Mouse (Mus musculus) hematopoietic stem cell, adult 5-6 weeks (primary cell): ENCODE measurements at regions not wholly inside any gene's neighbourhood (a gene's known extent, or its start where the extent isn't known, plus 50 kb on each side); places are given as distances from the start of the nearest gene placed in this dataset.
"Not testable (repeated sequence)": the region's sequence is repeated elsewhere in the genome, so short reads cannot be mapped to it uniquely, and the experiment has no call there.

ENCODE experiments used
- ATAC-seq, 2 experiments: fragments of 125-278 bp in 1 of 2; replicated peaks in 1 of 2; 2 replicates each; pipeline ENCODE4 v1.8.0; 2016 to 2017; ENCODE audit warnings: inconsistent platforms in 2 of 2, mild to moderate bottlenecking in 2 of 2, moderate number of reproducible peaks in 2 of 2, low read depth in 1 of 2, moderate TSS enrichment in 1 of 2; ENCODE audit not compliant: low FRiP score in 2 of 2, poor library complexity in 2 of 2, severe bottlenecking in 2 of 2, insufficient read depth in 1 of 2, low TSS enrichment in 1 of 2

DNA sequence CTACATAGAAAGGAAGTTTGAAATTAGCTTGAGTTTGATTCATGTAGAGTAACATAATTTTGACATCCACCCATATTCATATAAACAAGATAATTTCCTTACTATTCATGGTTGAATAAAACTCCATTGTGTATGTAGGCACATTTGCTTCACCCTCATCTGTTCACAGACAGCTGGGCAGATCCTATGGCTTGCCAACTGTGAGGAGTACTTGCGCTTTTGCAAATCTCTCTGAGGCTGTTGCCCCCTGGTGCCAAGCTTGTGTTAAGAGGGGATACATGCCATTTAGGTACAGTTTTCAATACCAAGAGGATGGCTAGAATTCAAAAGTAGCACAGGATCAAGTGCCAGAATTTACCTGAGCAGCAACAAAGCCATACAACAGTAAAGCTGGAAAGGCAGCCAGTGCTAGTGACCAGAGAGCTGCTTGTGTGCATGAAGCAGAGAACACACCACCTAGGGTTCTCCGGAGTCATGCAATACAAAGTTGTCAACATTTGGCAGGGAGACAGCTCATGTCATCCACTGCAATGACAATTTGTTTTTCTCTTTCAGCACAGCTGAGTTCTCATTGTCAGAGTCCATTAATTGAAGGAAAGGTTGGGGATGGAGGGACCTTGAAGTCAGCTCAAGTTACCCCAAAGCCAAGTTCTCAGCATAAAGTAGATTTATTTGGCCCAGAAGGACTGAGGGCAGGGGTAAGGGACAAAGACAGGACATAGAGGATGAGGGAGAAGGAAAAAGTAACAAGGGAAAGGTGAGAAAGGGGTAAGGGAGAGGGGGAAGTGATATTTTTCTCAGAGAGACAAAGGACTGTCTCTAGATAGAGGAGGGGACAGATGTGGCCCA, 321.6 kb upstream of the Cwc22 start:
- no peak for ATAC-seq

DNA sequence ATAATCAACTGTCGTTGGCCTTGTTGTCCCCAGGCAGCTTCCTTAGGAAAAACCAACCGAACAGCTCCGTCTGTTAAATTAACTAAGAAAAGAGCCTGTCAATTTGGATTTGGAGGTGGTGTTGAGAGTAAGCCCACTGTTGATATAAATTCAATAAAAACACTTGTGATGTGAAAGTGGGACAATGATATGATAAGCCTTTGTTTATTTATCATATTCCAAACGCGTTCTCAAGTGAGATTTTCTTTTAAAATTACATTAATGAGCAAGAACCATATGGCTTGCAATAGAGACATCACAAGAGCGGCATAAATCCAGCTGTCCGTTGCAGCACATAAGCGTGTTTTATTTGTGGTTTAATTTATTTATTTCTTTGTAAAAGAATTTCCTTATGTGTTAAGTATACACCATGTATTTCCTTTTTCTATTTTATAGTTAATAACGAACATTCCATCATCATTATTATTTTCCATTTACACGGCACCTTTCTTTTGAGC, 307.5 kb upstream of the Cwc22 start:
- ATAC-seq, result no peak

DNA sequence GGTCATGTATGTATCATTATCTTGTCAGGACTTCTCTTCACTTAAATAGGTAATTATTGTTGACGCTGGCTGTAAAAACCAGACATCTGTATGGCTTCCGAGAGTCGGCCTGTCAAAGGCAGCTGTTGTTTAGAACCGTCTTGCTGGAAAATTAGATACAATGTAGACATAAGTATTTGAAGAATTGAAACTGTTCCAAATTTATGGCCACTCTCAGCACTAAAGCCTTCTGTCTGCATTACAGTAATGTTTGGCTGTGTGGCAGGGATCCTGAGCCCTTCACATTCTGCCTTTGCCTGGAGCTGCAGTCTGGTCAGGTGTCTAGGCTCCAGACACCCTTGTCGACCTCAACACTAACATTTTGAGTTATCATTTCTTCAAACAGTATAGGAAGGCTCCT, 300.2 kb upstream of the Cwc22 start:
- no peak for ATAC-seq

- no peak for ATAC-seq
Observed at GRCm38 (mm10) chr2:78240299-78240698, 294.1 kb upstream of the Cwc22 start.

- not testable (repeated sequence) for ATAC-seq
Observed at GRCm38 (mm10) chr2:78225383-78226100, 279.4 kb upstream of the Cwc22 start.

- ATAC-seq, result no peak
Observed at GRCm38 (mm10) chr2:78214469-78214868, 268.3 kb upstream of the Cwc22 start.

DNA sequence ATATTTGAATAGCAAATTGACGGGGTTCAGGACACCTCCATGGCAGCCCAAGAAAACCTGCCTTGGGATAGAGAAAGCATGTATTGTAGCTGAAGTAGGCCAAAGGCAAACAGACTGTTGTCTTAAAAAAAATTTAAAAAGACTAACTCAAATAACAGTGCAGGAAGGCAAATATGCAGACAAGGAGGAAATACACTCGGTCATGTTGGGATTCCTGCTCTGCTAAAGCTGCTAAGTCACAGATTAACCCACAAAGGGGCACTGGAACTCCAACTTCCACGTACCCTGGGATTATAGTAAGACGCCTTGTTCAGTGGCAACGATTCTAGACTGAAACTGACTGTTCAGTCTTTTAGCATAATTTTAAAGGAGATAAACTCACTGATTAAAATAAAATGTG, 258.9 kb upstream of the Cwc22 start:
- no peak for ATAC-seq

DNA sequence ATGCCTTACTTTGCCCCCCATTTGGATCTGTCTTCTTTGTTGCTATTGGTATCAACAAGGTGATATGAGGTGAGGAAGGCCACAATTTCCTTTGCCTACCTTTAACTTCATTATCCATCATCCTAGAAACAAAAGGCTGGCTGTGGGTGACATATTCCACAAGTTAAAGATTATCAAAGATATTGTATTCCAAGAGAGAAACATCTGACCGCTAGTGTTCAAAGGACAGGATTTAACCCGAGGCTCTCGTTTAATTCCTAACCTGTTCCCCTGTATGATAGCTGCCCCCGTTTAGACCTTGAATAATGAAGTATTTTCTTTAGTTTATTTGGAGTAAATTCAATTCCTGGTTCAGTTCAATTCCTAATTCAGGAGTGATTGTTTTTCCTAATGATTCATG, 249.8 kb upstream of the Cwc22 start:
- no peak for ATAC-seq

- no peak for ATAC-seq
Observed at GRCm38 (mm10) chr2:78189620-78190019, 243.4 kb upstream of the Cwc22 start.

DNA sequence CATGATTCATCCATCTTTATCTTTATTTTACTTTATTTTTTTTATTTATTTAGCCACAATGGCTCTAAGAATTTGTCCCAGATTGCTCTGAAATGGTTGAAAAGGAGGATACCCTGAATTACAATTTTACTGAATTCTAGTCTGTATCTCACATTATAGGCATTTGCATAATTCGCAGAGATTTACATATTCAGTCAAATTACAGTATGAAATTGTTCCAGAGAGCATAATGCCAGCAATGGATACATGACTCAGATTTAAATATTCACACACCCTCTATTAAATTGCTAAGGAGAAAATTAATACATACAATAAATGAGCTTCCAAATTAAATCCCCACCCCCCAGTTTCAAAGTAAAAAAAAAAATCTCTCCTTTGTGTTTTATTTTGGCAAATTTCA, 238.8 kb upstream of the Cwc22 start:
- ATAC-seq, result no peak

GRCm38 (mm10) chr2:78173784-78174183, 227.6 kb upstream of the Cwc22 start:
- ATAC-seq, result no peak

DNA sequence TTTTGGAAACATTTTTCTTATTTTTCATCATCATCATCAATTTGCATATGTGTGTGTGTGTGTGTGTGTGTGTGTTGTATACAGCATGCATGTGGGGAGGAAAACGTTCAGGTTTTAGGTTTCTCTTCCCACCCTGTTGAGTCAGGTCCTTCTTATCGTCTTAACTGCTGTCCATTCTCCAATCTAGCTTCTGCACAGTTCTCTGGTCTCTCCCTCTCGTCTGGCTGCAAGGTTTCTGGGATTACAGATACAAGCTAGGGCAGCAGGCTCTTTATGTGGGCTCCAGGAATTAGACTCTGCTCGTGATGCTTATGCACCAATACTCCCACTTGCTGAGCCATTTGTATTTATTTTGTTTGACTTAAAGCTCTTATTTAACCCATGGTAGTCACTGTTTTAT, 226.6 kb upstream of the Cwc22 start:
- ATAC-seq, result no peak

- no peak for ATAC-seq
Observed at GRCm38 (mm10) chr2:78170162-78170747, 224.1 kb upstream of the Cwc22 start.

GRCm38 (mm10) chr2:78165429-78165828, 219.3 kb upstream of the Cwc22 start:
- ATAC-seq, result no peak

- no peak for ATAC-seq
Observed at GRCm38 (mm10) chr2:78159877-78160485, 213.8 kb upstream of the Cwc22 start.

DNA sequence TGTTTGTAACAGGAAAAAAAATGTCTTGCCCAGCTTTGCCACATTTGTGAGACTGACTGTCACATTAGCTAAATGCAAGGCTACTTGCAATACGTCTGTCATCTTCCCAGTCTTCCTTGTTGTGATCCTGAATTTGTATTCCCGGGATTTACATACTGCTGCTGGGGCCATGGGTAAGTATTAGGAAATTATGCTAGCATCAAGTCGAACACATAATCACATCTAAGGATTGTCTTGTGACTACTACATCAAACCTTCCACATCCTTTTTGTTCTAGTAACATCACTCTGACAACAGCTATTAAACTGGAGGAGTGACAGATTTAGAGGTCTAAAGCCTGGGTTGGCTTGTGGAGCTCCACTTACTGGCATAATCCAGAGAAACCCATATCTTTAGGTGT, 164.2 kb upstream of the Cwc22 start:
- no peak for ATAC-seq

GRCm38 (mm10) chr2:78095536-78095935, 149.4 kb upstream of the Cwc22 start:
- ATAC-seq, result no peak

GRCm38 (mm10) chr2:78094921-78095320, 148.7 kb upstream of the Cwc22 start:
- ATAC-seq, result no peak
